ENCODE assay signal across 18 mouse cellular contexts in genomic region chr16:72788017-72788416, GRCm38 (mm10).
A peak's percentile ranks its signal among the peaks of the same experiment; 100 is the strongest.
DNase-seq lines count a peak whose midpoint lies in the region; ATAC-seq and TF ChIP-seq lines count a peak whose summit lies in the region.
"Had no signal": no experiment of that assay in that cellular context is flagged by ENCODE, and none has a peak within 500 bp of the region (broad histone marks: within the 10 kb centered on the region; RNA-seq: fewer than 3 reads in every experiment).

No protein-coding gene starts in this region.

- H3K4me3 ChIP-seq in hindbrain, embryonic 10.5 days: no peak overlapping the region
- H3K4me3 ChIP-seq in hindbrain, postnatal 0 days (ENCODE audit: low read length): no peak overlapping the region
- H3K4me3 ChIP-seq in embryonic facial prominence, embryonic 11.5 days (ENCODE audit: low read depth, low read length): no peak overlapping the region
- H3K4me3 ChIP-seq in midbrain, embryonic 12.5 days: no peak overlapping the region
- H3K4me3 ChIP-seq: heart, adult 2 months; myocyte; stomach, embryonic 15.5 days had no signal

- ATAC-seq in hindbrain, postnatal 0 days: no peak
- ATAC-seq in embryonic facial prominence, embryonic 11.5 days (replicated peaks; ENCODE audit: insufficient number of reproducible peaks, low FRiP score, low TSS enrichment, low read depth): peak; percentile 67; the same call in 1 of the 2 replicates
- ATAC-seq in midbrain, embryonic 12.5 days (ENCODE audit: low FRiP score, low read depth): peak; percentile 78
- ATAC-seq: intestine, embryonic 16.5 days; Patski had no signal

- H3K4me1 ChIP-seq in hindbrain, embryonic 10.5 days (replicated peaks): peaks cover 50% of the 10 kb centered on the region
- no peaks in the 10 kb centered on the region for H3K4me1 ChIP-seq in hindbrain, postnatal 0 days (ENCODE audit: insufficient read depth, low read length)
- H3K4me1 ChIP-seq in embryonic facial prominence, embryonic 11.5 days (ENCODE audit: control insufficient read depth, insufficient read depth, low read length): no peaks in the 10 kb centered on the region
- H3K4me1 ChIP-seq in midbrain, embryonic 12.5 days: peaks cover 14% of the 10 kb centered on the region; the same call in 1 of the 2 replicates
- H3K4me1 ChIP-seq: stomach, embryonic 15.5 days had no signal

- no peak overlapping the region for H3K9ac ChIP-seq in hindbrain, postnatal 0 days (replicated peaks; ENCODE audit: low read length)
- H3K9ac ChIP-seq in embryonic facial prominence, embryonic 11.5 days (replicated peaks; ENCODE audit: low read length): no peak overlapping the region
- no peak overlapping the region for H3K9ac ChIP-seq in midbrain, embryonic 12.5 days (replicated peaks)
- H3K9ac ChIP-seq: stomach, embryonic 15.5 days had no signal

- H3K27ac ChIP-seq in hindbrain, embryonic 10.5 days: peak overlapping the region; percentile 72
- H3K27ac ChIP-seq in hindbrain, postnatal 0 days: no peak overlapping the region
- no peak overlapping the region for H3K27ac ChIP-seq in embryonic facial prominence, embryonic 11.5 days (replicated peaks; ENCODE audit: low read depth, low read length)
- H3K27ac ChIP-seq in midbrain, embryonic 12.5 days (replicated peaks): peak overlapping the region; percentile 64
- H3K27ac ChIP-seq: heart, adult 2 months; stomach, embryonic 15.5 days had no signal

- WGBS in hindbrain, embryonic 10.5 days: 22% methylated on average over 7 of the region's 7 CpGs
- WGBS in hindbrain, postnatal 0 days: 22% methylated on average over 7 of the region's 7 CpGs
- 29% methylated on average over 7 of the region's 7 CpGs for WGBS in embryonic facial prominence, embryonic 11.5 days
- 24% methylated on average over 7 of the region's 7 CpGs for WGBS in midbrain, embryonic 12.5 days

- TF ChIP-seq CTCF in hindbrain, postnatal 0 days (IDR thresholded peaks at IDR 0.05; ENCODE audit: low read depth): no peak

- H3K4me2 ChIP-seq in hindbrain, postnatal 0 days (ENCODE audit: low read depth, low read length): no peak overlapping the region
- no peak overlapping the region for H3K4me2 ChIP-seq in embryonic facial prominence, embryonic 11.5 days (ENCODE audit: low read depth, low read length)
- 0 out of 2 replicates have a peak overlapping the region, but pooled peaks have one; percentile 6 for H3K4me2 ChIP-seq in midbrain, embryonic 12.5 days (replicated peaks)
- H3K4me2 ChIP-seq: stomach, embryonic 15.5 days had no signal

- peak; percentile 67 for DNase-seq in hindbrain, embryonic 10.5 days (ENCODE audit: low spot score)
- no peak for DNase-seq in hindbrain, postnatal 0 days (ENCODE audit: low spot score)
- DNase-seq in ZHBTc4 (ENCODE audit: low read depth, low spot score): peak; percentile 5
- no peak for DNase-seq in embryonic facial prominence, embryonic 11.5 days (ENCODE audit: low spot score)
- DNase-seq in layer of hippocampus, postnatal 14 days (ENCODE audit: low spot score in 2 of 2): no peak
- no peak for DNase-seq in adrenal gland, adult 8-10 months
- DNase-seq in spleen, postnatal 10 days (ENCODE audit: low spot score in 2 of 2): no peak
- DNase-seq: adrenal gland, adult 2 months; cerebellum, adult 8-10 months; heart, adult 2 months; kidney, postnatal 25 days; liver; lung, adult 2 months had no signal

- H3K36me3 ChIP-seq in hindbrain, embryonic 10.5 days: 0 out of 2 replicates have a peak, but pooled peaks cover 4% of the 10 kb centered on the region
- H3K36me3 ChIP-seq in hindbrain, postnatal 0 days (ENCODE audit: insufficient read depth, low read length): no peaks in the 10 kb centered on the region
- no peaks in the 10 kb centered on the region for H3K36me3 ChIP-seq in embryonic facial prominence, embryonic 11.5 days (replicated peaks; ENCODE audit: control insufficient read depth, insufficient read depth, low read depth, low read length)
- no peaks in the 10 kb centered on the region for H3K36me3 ChIP-seq in midbrain, embryonic 12.5 days
- H3K36me3 ChIP-seq: stomach, embryonic 15.5 days had no signal

- H3K27me3 ChIP-seq in hindbrain, embryonic 10.5 days (ENCODE audit: insufficient read depth, poor library complexity, severe bottlenecking): no peaks in the 10 kb centered on the region
- no peaks in the 10 kb centered on the region for H3K27me3 ChIP-seq in hindbrain, postnatal 0 days (ENCODE audit: insufficient read depth, low read length)
- no peaks in the 10 kb centered on the region for H3K27me3 ChIP-seq in embryonic facial prominence, embryonic 11.5 days (ENCODE audit: control insufficient read depth, insufficient read depth, low read length)
- no peaks in the 10 kb centered on the region for H3K27me3 ChIP-seq in midbrain, embryonic 12.5 days
- H3K27me3 ChIP-seq: Patski; stomach, embryonic 15.5 days had no signal

- H3K9me3 ChIP-seq in hindbrain, embryonic 10.5 days: no peaks in the 10 kb centered on the region
- no peaks in the 10 kb centered on the region for H3K9me3 ChIP-seq in hindbrain, postnatal 0 days (ENCODE audit: low read length)
- no peaks in the 10 kb centered on the region for H3K9me3 ChIP-seq in embryonic facial prominence, embryonic 11.5 days (replicated peaks; ENCODE audit: control insufficient read depth, low read length)
- H3K9me3 ChIP-seq in midbrain, embryonic 12.5 days: no peaks in the 10 kb centered on the region
- H3K9me3 ChIP-seq: stomach, embryonic 15.5 days had no signal

Comparison
In these comparisons a context has a peak if more than half of its experiments do, and no peak if none do; other contexts are left out.
1. DNase-seq: peak in hindbrain, embryonic 10.5 days (single experiment) and ZHBTc4 (single experiment); none in hindbrain, postnatal 0 days (single experiment), embryonic facial prominence, embryonic 11.5 days (single experiment), layer of hippocampus, postnatal 14 days (0 of 2), adrenal gland, adult 8-10 months (single experiment) and spleen, postnatal 10 days (0 of 2).
2. H3K27ac ChIP-seq: peak in hindbrain, embryonic 10.5 days (single experiment) and midbrain, embryonic 12.5 days (single experiment); none in hindbrain, postnatal 0 days (single experiment) and embryonic facial prominence, embryonic 11.5 days (single experiment).